Mouse (Mus musculus): Measurements from ENCODE around the gene Kcnmb4.

Gene Kcnmb4

DNA sequence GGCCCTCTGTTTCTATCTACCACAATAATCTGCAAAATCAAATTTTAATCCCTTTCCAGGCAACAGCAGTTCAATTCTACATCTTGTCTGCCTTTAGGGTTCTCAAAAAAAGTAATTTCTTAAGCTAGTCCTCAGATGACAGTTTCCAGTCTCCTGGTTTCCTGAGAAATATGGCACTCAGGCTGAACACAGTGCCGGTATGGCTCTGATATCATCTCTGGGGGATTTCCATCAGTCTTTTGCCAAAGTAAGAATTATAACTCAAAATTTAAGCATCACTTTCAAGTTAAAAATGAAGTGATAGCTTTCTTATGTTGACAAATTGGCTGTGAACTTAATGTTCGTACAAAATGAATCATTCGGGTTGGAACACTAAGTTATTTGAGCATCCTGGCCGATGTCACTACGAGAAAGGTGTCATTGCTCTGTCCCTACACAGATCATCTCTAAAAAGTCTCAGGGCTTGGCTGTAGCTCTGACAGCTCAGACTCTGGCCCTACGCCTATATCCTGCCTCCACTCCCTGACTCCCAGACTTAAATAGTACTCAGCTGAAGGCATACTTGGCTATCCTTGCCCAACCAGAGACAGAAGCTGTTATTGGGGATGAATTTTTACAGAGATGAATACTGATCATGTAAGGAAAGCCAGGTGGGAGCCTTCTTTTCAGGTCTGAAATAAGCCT is 70.8 kb downstream of the Kcnmb4 start:
- DNase-seq (ENCODE audit: low read depth), result no peak

GRCm38 (mm10) chr10:116397973-116398372 is 75.7 kb downstream of the Kcnmb4 start:
- DNase-seq (ENCODE audit: low read depth), result no peak

DNA sequence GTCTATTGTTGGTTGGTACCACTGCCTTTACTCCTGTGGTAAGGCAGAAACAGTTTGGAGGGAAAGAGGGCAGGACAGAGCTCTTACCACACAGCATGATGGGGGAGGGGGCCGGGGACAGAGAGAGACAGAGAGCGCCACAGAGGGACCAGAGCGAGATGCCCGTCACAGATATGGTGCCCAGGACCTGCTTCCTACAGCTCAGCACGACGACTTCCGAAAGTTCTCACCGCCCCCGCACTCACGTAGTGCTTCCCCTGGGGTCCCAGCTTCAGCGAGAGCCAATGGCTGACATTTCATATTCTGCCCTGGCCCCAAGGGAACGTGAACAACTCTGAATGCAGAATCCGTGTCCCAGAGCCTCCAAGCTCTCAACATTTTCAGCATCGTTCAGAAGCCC is 76.1 kb downstream of the Kcnmb4 start:
- peak; percentile 18 for DNase-seq (ENCODE audit: low read depth)

GRCm38 (mm10) chr10:116396966-116397365 is 76.7 kb downstream of the Kcnmb4 start:
- peak; percentile 11 for DNase-seq (ENCODE audit: low read depth)

DNA sequence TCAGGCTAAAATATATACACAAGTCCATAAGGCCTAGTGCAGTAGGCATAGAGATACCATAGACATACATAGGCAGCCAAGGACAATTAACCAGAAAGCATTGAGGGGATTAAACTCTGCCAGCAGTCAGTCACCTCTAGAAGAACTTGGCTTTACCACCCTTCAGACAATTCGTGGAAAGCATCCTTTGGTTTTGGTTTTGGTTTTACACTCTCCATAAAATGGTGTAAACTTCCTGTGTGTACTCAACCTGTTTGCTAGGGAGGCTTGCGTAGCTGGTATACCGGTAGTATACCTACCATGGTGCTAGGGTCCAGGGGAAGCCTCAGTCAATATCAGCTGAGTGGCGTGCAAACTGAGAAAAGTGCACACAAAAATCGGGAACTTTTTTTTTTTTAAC is 77.4 kb downstream of the Kcnmb4 start:
- peak; percentile 30 for DNase-seq (ENCODE audit: low read depth)

DNA sequence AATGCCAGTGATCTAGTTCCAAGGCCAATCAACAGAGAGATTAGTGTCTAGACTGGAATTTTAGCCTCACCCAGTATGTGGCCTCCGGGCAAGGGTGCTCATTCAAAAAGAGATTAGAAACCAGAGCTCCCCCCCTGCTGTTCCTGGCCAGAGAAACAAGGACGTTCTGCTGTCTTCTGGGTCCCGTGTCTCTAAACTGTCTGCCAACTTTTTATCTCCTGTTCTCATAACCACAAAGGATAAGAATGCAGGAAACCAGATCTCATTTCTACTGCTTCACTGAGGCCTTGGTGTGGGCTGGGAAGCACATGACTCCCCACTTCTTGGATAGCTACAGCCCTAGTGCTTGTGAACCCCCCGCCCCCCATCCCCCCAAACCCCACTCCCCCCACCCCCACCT is 79.1 kb downstream of the Kcnmb4 start:
- DNase-seq (ENCODE audit: low read depth), result no peak

- no peak for DNase-seq (ENCODE audit: low read depth)
Measured at GRCm38 (mm10) chr10:116393790-116394475, 79.7 kb downstream of the Kcnmb4 start.

DNA sequence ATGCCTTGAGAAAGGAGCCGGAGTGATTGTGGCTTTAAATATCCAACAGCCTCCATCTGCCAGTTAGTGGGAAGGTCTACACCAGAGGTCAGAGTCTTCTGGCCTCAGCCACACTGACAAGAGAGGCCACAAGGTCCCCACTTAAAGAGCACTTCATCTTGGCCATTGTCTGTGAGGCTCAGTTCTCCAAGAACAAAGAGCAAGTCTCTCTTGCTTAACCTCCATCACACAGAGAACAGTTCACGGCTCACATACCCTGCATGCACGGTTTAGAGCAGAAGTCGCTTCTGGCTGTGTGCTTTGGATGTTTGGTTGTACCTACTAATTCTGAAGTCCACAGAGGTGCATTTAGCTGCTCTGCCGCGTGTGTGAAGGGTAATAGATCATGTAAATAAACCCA is 84.8 kb downstream of the Kcnmb4 start:
- no peak for DNase-seq (ENCODE audit: low read depth)

DNA sequence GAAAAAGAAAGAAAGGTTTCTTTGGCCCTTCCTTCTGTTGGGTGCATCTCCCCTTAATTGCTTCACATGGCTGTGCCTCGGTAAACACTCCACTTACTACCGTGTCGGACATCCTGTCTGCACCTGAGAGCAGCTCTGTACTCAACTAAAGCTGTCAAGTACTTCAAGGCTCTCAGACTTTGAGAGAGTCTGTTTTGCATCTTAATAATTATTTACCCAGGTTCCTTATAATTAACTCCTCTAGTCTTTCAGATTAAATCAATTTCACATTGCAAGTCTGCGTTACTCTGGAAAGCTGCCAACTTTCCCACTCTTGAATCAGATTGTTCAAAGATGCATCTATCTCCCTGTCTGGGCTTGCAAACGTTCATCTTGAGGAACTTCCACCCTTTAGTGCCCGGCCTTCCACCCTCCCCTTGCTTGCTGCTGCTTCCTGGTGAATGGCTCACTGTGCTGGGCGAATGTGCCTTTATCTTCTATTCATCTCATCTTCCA is 87.2 kb downstream of the Kcnmb4 start:
- DNase-seq (ENCODE audit: low read depth), result no peak

GRCm38 (mm10) chr10:116384401-116384800 is 89.3 kb downstream of the Kcnmb4 start:
- DNase-seq (ENCODE audit: low read depth), result no peak

DNA sequence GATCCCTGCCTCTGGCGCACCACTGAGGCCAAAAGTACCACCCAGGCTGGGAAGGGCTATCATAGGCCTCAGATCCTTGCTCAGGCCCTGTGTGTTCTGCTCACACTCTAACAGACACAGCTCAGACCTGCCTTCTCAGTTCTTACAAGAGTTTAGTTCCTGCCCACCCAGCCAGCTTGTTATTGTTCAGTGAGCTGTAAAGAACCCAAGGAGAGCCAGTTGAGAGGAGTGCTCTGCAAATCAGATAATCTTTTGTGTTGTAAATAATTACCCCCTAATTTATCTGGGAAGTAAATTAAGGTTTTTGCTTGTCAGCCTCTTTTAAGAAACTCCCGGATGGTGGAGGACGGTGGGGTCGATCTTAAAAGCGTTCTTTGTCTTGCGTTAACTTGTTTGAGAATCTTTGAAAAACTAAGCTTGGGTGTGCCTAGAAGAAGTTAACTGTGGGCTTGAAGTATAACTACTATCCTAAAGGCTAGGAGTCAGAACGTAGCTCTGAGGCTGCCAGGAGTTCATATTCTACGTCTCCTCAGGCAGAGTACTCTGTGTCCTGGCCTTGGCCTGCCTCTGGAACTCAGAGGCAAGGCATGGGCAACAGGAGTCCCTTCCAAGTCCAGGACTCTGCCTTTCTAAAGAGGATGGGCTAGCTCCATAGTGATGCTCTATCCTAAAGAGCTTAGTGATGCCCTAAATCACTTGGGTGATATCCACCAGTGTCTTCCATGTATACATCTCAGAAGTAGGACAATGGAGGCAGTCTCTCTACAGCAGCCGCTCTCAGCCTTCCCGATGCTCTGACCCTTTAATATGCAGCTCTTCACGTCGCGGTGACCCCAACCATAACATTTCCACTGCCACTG is 90.6 kb downstream of the Kcnmb4 start:
- DNase-seq (ENCODE audit: low read depth), result no peak

DNA sequence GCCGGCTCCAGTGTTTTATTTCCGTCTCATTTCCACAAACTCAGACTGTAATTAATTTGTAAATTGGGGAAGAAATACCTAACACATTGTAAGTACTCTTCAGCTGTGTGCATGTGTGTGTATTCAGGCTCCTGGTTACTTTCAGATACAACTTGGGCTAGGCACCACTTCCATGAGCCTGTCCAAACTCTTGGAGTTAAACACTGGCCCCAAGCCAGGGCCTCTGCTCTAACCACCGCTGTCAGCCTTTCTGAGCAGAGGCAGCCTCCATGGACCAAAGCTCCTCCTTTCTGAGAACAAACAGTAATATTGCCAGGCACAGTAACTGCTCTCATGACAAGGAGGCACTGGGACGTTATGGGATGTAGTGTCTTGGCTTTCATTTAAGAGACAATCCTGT is 96.8 kb downstream of the Kcnmb4 start:
- no peak for DNase-seq (ENCODE audit: low read depth)

DNA sequence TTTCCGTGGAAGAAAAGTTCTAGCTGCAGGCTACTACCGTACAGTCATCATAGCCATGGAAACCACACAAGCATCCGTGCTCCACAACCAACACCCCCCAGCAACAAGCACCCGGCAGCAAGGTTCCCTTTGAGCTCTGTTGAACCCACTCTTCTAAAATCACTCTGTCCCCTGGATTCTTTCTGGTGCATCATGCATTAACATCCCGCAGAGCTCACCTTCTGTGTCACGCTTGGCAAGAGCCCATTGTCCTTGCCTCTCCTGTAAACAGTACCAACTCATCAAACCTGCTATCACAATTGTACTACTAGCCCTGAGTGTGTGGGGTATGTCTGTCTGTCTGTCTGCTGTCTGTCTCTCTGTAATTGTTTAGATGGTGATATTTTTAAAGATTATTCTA is 99.6 kb downstream of the Kcnmb4 start:
- DNase-seq (ENCODE audit: low read depth), result no peak

DNA sequence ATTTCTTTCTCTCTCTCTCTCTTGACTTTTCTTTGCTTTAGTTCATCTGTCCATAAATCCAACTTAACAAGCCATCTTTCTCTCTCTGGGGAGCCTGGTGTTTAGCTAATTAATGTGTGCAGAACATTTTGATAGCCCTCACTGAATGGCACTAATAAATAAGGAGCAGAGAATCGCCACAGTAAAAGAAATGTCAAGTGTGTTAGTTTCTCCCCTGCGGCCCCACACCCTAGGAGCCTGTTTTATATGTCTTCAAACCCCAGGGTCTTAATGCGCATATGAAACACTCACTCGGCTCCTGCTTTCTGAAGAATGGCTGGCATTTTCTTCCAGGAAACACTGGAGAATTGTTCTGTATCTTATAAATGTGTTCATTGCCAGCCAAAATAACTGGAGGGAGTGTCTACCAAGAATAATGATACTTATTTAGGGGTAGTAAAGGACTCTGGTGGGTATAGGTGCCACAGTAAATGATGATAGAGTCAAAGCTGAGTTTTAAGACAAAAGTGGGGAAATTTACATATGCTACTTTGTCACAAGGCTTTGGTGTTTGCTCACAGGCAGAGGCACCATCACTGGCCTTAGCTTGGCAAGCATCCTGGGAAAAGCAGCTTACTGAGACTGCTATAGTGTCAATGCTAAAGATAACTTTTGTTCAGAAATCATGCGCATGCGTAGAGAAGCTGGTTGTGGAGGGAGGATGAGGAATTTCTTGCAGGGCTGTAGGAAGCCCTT is 102.5 kb downstream of the Kcnmb4 start:
- DNase-seq (ENCODE audit: low read depth), result no peak

Measured in naive thymus-derived CD4-positive, alpha-beta T cell, adult 2 months (primary cell).